Mouse (Mus musculus) mature B cell (primary cell): Measurements from ENCODE around the gene Serpina3b.
"Not testable (repeated sequence)": the region's sequence is repeated elsewhere in the genome, so short reads cannot be mapped to it uniquely, and the experiment has no call there.

ENCODE experiments used
- in situ Hi-C: fragments of 300-500 bp; cut with MboI; formaldehyde crosslinking; loops from 2 replicates; pipeline ENCODE4 v1.14.3; 2019

Gene Serpina3b

GRCm38 (mm10) chr12:104127696-104128095 lies at the start of gene Serpina3b:
Gene Serpina3b, plus strand, starts transcription at chr12:104127996.
- in situ Hi-C loops: no loop called here

DNA sequence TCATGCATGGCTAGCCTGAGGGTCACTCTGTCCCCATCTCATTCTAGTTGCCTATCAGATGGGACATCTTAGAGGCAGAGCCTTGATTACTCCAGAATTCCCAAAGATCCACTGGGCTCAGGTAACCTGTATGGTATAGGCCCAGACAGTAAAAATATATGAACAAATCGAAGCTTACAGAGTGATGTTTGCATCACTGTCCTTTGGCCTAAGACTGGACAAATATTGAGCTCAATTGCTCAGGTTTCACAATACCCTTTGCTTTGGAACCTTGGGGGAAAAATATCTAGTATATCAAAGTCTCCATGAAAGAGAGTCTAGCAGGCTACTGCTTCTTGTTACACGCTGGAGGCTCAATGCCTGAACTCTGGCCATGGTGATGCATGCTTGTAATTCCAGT lies 37.7 kb upstream of the Serpina3b start:
- in situ Hi-C loops: no loop called here

DNA sequence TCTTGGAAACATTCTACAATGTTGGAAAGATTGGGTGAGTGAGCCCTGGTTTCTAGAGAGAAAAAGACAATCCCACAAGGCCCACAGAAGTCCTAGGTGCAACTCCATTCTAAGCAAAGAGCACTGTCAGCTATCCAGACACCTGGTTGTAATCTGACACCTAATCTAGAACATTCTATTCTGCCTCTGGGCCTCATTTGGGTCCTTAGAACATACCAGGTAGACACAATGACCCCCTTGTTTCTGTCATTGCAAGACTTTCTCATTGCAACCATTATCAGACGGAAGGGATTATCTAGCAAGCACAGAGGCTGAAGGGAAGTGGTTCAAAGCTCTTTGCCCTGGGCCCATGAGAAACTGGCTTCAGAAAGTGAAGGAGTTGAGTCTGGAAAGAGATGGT lies 36.5 kb upstream of the Serpina3b start:
- in situ Hi-C loops: no loop called here

- in situ Hi-C loops: no loop called here
Measured at GRCm38 (mm10) chr12:104100768-104101167, 27.0 kb upstream of the Serpina3b start, which contains the start of gene Serpina5. Gene Serpina5, plus strand, starts transcription at chr12:104101113.

DNA sequence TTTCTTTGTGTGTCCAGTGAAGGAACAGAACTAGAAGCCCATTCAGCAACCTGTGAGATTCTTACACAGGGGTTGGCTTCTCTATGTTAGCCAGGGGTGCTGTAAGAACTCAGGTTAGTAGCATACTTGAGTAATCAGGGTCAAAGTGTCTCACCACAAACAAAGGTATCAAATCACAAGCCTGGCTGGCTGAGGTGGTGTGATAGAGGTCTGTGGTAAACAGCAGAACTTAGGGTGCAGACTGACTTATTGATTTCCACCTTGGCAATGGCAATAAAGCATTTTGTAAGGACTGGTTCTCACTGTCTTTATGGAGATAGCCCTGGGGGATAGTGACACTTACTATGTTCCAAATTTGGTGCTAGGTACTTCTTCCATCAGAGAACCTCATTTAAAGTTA lies 21.9 kb upstream of the Serpina3b start:
- in situ Hi-C loops: no loop called here

GRCm38 (mm10) chr12:104106919-104107318 lies 20.9 kb upstream of the Serpina3b start:
- in situ Hi-C loops: no loop called here

DNA sequence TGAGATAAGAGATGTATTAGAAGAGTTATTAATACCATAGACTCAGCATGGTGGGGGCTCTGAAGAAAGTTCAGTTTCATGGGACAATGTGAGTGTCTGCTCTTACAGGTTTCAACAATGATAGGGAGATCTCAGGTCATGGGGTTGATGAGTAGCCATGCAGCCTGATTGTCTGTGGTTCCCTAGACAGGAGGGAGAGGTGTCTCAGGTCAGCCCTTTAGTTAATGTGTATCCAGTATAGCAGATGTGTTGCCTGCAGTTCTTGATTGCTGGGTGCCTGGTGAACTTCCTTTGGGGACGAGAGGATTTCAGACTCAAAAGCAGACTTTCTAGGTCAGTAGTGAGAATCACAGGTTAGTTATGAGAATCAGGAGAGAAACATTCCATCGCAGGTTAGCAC lies 19.3 kb upstream of the Serpina3b start:
- in situ Hi-C loops: no loop called here

- in situ Hi-C loops: not testable (repeated sequence)
Measured at GRCm38 (mm10) chr12:104112333-104112732, 15.5 kb upstream of the Serpina3b start, which contains the start of gene Serpina3a. Gene Serpina3a, plus strand, starts transcription at chr12:104112724.

DNA sequence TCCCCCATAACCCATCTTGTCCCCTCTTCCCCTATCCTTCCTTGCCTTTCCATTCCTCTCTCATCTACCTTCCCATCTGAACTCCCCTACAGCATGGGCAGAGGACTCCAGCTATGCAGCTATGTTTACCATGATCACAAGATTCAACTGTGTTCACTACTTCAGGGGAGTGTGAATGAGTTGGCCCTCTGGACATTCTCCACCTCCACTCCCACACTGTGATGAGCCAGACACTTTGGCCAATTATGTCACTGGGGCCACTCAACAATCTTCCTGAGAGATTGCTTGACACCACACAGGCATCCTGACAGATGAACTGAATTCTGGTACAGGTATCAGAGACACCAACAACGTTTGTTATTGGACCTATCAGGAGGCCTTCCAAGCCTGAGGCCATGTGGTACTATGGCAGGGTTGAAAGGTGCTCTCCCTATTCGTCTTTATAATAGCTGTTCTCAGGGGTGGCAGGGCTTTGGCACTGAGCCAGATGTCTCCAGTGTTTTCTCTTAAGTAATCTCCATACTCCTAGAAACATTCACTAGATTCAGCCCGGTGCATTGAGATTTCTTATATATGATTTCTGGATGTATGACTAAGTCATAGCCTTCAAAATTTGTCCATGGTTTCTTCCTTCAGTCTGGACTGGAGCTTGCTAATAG lies 12.7 kb upstream of the Serpina3b start:
- in situ Hi-C loops: no loop called here

DNA sequence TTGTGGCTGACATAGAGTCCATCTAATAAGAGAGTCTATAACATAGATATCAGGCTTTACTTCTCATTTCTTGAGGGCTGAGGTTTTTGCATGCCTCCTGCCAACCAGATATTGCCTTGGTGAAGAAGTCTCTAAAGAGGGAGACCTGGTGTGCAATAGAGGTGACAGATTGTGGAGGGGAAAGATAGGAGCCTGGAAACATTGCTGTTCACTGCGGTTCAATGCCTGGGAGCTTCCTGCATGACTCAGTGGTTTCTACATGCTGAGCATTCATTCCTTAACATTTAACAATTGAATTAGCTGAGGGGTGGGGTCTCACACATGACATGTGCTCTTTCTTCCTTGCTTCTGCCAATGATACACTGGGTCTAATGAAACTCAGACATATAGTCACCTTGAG lies 4.7 kb upstream of the Serpina3b start:
- in situ Hi-C loops: no loop called here

DNA sequence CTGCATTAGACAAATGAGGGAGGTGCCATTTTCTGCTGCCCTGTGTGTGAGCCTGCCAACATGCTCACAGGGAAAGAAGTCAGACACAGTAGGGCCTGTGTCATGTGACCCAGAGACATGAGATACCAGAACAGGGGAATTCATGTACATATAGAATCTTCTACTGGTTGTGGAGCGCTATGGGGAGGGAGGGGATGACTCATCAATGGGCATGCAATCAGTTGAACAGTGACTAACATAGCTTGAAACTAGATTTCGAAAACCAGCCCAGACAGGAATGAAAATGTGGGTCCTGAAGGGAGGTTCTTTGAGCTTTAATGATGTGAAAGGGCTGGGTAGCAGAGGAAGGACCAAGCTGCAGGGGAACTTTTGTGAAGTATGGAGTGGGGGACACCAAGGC lies 3.8 kb upstream of the Serpina3b start:
- in situ Hi-C loops: no loop called here

DNA sequence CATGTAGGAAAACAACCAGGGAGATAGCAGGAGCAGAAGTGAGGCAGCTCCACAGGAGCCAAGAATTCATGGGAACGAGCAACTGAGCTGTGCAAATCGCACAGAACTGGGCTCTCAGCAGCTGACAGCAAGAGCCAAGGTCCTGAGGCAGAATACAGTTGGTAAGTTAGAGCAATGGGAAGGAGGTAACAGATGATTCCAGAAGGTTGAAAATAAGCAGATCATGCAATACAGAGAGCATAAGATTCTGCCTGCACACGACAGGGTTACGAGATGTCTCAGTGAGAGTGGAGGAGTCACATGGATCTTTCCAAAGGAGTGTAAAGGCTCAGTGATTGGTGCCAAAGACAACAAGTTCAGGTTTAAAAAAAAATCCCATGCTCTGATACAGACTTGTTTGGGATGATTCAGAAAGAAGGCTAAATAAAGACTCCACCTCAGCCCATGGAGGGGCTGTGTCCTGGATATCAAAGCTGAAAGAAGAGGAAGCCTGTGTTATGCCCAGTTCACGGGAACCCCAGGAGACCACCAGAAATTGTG lies 2.7 kb upstream of the Serpina3b start:
- in situ Hi-C loops: no loop called here

DNA sequence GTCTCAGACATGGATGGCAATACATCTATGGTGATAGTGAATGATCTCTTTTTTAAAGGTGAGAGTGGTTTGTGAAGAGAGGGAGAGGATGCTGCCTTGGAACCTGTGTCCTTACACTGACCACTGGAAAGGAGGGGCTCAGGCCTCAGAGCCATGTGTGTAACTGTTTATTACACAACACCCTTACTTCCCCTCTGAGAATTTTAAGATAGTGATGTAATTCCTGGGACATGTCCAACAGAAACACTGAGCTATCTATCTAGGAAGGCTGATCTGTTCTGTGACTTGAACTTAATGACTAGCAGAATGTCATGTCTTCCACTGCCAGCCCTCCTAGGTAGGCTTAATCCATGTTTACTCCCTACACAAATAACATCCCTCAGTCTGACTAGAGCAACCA lies 3.2 kb downstream of the Serpina3b start:
- in situ Hi-C loops: no loop called here

- in situ Hi-C loops: no loop called here
Measured at GRCm38 (mm10) chr12:104138216-104138615, 10.4 kb downstream of the Serpina3b start.

DNA sequence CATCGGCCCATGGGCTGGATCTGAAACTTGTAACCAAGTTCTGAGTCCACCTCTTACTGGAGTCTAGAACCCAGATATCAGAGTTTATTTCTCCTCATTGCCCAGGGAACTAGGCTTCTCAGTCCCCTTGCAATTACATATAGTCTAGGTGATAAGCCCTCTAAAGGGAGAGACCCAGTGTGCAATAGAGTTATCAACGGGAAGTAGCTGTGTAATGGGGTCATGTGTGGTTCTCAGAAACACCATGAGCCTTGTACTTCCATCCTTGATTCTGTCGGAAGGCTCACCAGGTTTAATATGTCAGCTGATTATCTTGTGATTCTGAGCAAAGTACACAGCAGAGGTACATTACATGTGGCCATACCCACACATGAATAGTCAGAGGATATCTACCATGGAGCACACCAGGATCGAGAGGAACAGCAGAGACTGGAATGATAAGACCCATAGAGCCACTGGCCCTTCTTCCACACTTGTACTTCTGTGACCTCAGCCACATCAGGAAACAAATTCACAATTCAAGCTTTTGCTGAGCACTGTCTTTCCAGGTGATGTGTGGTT lies 12.8 kb downstream of the Serpina3b start:
- in situ Hi-C loops: no loop called here

DNA sequence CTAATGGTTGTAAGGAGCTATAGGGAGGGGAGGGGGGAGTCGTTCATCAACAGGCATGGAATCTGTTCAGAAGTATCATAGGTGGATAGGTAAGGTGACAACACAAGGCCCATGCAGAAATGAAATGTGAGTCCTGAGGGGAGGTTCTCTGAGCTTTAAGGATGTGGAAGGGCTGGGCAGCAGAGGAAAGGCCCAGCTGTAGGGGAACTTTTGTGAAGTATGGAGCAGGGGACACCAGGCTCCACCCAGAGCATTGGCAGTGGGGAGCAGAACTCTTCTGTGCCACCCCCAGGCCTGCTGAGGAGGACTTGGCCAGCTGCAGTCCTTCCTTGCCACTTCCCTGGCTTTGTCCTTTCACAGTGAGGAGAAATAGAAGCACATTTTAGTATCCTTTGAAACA lies 13.7 kb downstream of the Serpina3b start:
- in situ Hi-C loops: no loop called here

DNA sequence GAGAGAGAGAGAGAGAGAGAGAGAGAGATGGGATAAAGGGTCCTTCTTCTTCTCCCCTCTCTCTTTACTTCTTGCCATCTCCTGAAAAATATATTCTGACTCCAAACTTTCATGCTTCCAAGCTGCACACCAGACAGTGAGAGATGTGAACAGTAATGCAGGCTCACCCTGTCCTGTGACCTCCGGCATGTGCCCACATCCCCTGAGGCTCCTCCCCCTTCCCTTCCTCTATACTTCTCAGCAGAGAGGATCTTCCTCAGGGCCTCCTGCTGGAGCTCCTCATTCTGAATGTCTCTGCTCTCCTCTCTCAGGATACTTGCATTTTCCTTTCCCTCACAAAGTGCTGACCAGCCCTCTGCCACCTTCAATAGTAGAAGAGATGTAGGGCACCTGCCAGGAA lies 14.6 kb downstream of the Serpina3b start:
- in situ Hi-C loops: no loop called here

GRCm38 (mm10) chr12:104143286-104143685 lies 15.5 kb downstream of the Serpina3b start:
- in situ Hi-C loops: no loop called here

DNA sequence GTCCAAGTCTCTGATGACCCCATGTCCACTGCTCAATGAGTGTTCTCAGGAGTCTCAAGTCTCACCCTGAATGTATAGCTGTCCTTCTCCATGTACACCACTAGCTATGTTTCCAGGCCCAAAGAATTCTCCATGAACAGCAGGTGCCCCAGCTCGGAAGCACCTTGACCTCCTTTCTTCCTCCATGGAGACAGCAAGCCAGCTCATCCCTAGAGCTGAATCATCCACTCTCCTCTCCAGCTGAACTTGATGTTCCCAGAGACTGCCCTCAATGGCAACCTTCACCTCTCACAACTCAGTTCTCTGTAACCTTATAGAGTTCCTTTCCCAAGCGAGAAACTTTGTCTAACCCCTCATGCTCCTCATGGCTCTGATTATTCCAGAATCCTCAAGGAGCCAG lies 17.8 kb downstream of the Serpina3b start:
- in situ Hi-C loops: no loop called here

GRCm38 (mm10) chr12:104151989-104152388 lies 24.2 kb downstream of the Serpina3b start:
- in situ Hi-C loops: no loop called here

- in situ Hi-C loops: no loop called here
Measured at GRCm38 (mm10) chr12:104153041-104153645, 25.3 kb downstream of the Serpina3b start.

DNA sequence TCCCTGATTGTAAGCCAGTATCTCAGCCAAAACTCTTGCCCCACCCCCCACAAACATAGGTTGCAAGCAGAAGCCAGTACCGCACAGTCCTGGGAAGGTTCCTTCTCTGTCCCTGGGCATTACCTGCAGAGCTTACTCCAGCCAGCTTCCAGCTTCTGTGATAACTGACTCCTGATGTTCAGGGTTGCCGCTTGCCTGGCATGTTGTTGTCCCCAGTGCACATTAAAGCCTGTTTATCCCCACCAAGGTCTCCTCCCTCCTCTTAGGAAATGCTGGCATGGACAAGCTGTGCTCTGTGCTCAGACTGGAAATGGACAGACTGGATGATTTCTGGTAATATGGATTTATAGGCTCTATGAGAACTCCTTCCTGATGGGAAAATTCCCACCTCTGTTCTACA lies 25.9 kb downstream of the Serpina3b start, which contains the start of gene Serpina3c:
Serpina3c (minus strand) TSS at position 215 of the 400 bp plus-strand sequence.
- in situ Hi-C loops: no loop called here

DNA sequence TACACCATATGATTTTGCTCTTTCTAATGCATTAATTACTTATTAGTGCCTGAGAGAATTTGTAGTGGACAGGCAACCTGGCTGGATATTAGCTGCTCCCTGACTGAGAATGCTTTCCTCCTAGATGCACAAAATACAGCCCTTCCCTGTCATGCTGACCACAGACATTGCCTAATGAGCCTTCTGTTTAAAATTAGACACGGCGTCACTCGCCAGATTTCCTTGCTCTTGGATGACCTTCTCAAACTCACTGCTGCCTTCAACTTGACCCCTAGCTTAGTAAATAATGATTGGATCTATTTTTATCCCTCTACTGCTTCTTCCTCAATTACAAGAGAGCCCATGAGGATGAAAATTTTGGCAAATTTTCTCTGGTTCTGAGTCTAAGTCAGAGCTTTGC lies 47.0 kb downstream of the Serpina3b start:
- in situ Hi-C loops: no loop called here
